Mouse (Mus musculus): ENCODE results near the gene Nkpd1. TPM values are rescaled to one million over a fixed set of nuclear protein-coding genes. Genes with fewer than 3 reads are reported as not detected.
A peak's percentile ranks its signal among the peaks of the same experiment; 100 is the strongest.

The Nkpd1 gene
- polyA plus RNA-seq, 1 experiment from 2014 or later: 0.83 TPM

DNA sequence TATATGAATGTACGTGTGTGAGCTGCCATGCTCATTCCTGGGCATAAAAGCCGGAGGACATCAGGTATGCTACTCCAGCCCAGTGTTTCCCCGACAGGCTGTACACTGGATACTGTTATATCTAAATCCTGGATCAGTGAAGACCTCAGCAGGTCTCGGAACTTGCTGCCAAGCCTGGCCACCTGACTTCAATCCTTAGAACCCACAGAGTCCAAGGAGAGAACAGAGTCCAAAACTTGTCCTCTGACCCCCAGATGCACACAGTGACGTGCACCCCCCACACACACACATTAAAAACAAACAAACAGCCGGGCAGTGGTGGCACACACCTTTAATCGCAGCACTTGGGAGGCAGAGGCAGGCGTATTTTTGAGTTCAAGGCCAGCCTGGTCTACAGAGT is 49.8 kb downstream of the Nkpd1 start:
- ATAC-seq (ENCODE audit: insufficient read depth, low FRiP score, low read depth): no peak
- Histone ChIP-seq H3K36me3 (peaks cover 32% of the 10 kb centered on the region), H3K9ac (no peak overlapping the region), H3K4me3 (replicated peaks) (no peak overlapping the region), H3K4me2 (no peak overlapping the region), H3K4me1 (peaks cover 12% of the 10 kb centered on the region), H3K27ac (no peak overlapping the region), H3K9me3 (no peaks in the 10 kb centered on the region), H3K27me3 (replicated peaks) (no peaks in the 10 kb centered on the region)
- WGBS: 87% methylated on average over 8 of the region's 8 CpGs

DNA sequence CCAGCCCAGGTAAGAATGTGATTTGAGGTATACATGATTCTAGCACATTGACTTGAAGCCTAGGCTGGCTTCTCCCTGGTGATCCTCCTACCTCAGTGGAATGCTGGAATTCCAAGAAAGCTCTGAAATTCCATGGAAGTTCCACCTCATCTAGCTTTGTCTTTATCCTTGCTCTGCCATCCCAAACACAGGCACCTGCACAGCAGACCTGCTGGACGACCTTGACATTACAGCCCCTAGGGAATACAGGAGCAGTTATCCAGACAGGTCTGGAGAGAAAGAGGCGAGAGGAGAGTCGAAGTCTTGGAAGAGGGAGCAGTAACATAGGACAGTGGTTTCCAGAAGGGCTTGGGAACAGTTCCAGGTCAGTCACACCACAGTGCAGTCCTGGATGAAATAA is 52.0 kb downstream of the Nkpd1 start:
- H3K36me3 ChIP-seq: peaks cover 28% of the 10 kb centered on the region; the same call in 1 of the 2 replicates
- H3K9me3 ChIP-seq: no peaks in the 10 kb centered on the region
- H3K27me3 ChIP-seq (replicated peaks): no peaks in the 10 kb centered on the region
- no peak overlapping the region for H3K4me2 ChIP-seq
- 86% methylated on average over 3 of the region's 3 CpGs for WGBS
- H3K4me3 ChIP-seq (replicated peaks): no peak overlapping the region
- no peak overlapping the region for H3K9ac ChIP-seq
- ATAC-seq (ENCODE audit: insufficient read depth, low FRiP score, low read depth): no peak
- peaks cover 13% of the 10 kb centered on the region; the same call in 1 of the 2 replicates for H3K4me1 ChIP-seq
- no peak overlapping the region for H3K27ac ChIP-seq

DNA sequence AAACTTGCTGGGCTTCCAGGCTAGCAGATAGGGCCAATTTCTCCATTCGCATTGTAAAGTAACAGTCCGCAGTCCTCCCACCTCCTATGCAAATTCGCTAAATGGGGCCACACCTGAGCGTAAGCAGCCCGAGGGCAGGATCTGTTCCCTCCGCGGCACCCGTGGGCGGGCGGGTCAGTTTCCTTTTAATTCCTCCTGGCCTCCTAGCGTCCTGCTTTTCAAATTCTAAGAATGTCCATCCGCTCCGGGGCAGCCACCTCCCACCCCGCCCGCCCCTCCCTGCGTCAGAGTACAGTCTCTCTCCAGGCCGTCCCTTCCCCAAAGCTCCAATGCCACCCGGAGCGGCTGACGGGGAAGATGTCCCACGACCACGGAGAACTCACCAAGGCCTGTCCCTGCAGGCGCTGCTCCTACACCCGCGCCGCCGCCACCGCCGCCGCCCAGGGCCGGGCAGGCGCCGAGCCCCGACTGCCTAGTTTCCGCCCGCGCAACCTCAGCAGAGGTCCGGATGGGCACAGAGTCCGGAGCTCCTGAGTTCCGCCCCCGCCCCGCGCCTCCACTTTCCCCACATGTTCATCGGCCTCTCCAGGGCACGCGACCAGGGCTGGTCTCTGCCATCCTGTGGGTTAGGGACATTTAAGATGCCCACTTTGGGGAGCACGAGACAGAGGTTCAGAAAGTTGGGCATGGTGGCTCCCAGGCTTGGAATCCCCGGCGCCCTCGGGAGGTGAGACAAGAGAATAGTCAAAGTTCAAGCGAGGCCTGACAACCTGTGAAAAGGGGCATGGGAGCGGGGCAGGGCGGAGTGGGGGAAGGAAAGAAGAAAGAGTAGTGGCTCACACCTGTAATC is 55.5 kb downstream of the Nkpd1 start:
- peak overlapping the region; percentile 88 for H3K27ac ChIP-seq
- WGBS: under 1% methylated on average over 53 of the region's 53 CpGs
- no peaks in the 10 kb centered on the region for H3K9me3 ChIP-seq
- ATAC-seq (ENCODE audit: insufficient read depth, low FRiP score, low read depth): peak; percentile 87
- peak overlapping the region; percentile 72 for H3K4me3 ChIP-seq (replicated peaks)
- peaks cover 26% of the 10 kb centered on the region for H3K4me1 ChIP-seq
- peak overlapping the region; percentile 91 for H3K4me2 ChIP-seq
- H3K36me3 ChIP-seq: peaks cover 13% of the 10 kb centered on the region; the same call in 1 of the 2 replicates
- H3K9ac ChIP-seq: peak overlapping the region; percentile 65
- peaks cover 14% of the 10 kb centered on the region for H3K27me3 ChIP-seq (replicated peaks)

DNA sequence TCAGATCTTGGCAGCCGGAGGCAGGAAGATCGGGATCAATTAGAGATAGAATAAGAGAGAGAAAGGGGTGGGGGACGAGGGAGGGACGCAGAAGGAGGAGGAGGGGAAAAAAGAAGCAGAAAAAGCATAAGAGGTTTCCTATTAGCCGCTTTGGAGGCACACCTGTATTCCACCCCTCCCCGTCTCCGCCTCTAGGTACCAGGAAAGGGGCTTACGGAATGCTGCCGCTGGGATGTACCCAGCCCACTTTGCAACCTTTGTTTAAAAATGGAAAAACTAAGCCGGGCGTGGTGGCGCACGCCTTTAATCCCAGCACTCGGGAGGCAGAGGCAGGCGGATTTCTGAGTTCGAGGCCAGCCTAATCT is 56.1 kb downstream of the Nkpd1 start:
- no peaks in the 10 kb centered on the region for H3K9me3 ChIP-seq
- H3K4me3 ChIP-seq (replicated peaks): peak overlapping the region; percentile 72
- H3K4me1 ChIP-seq: peaks cover 27% of the 10 kb centered on the region
- 0 out of 2 replicates have a peak, but pooled peaks have one; percentile 0 for ATAC-seq (ENCODE audit: insufficient read depth, low FRiP score, low read depth)
- H3K27ac ChIP-seq: peak overlapping the region; percentile 88
- peak overlapping the region; percentile 65 for H3K9ac ChIP-seq
- H3K36me3 ChIP-seq: peaks cover 13% of the 10 kb centered on the region; the same call in 1 of the 2 replicates
- WGBS: 17% methylated on average over 16 of the region's 16 CpGs
- peak overlapping the region; percentile 91 for H3K4me2 ChIP-seq
- H3K27me3 ChIP-seq (replicated peaks): peaks cover 18% of the 10 kb centered on the region

Other genes with a start within 250 kb of the Nkpd1 start
- gene Vasp, start 246.0 kb upstream of the Nkpd1 start, polyA plus RNA-seq (2015; fragmentation: Nextera tagmentation; extraction: Ambion mirVana): 106 and 111 TPM in 2 replicates
- 0.21 and 0.33 TPM in 2 replicates for gene Ppm1n, start 237.8 kb upstream of the Nkpd1 start, polyA plus RNA-seq (2015; fragmentation: Nextera tagmentation; extraction: Ambion mirVana)
- 10.6 and 13.9 TPM in 2 replicates for gene Rtn2, start 235.2 kb upstream of the Nkpd1 start, polyA plus RNA-seq (2015; fragmentation: Nextera tagmentation; extraction: Ambion mirVana)
- gene Fosb, start 207.8 kb upstream of the Nkpd1 start, polyA plus RNA-seq (2015; fragmentation: Nextera tagmentation; extraction: Ambion mirVana): 0.12 and 0.17 TPM in 2 replicates
- gene Ercc1, start 173.1 kb upstream of the Nkpd1 start, polyA plus RNA-seq (2015; fragmentation: Nextera tagmentation; extraction: Ambion mirVana): 63.7 and 66.5 TPM in 2 replicates
- gene Cd3eap, start 158.4 kb upstream of the Nkpd1 start, polyA plus RNA-seq (2015; fragmentation: Nextera tagmentation; extraction: Ambion mirVana): 24.9 and 26.1 TPM in 2 replicates
- gene Ppp1r13l, start 158.1 kb upstream of the Nkpd1 start, polyA plus RNA-seq (2015; fragmentation: Nextera tagmentation; extraction: Ambion mirVana): 7.8 and 8.9 TPM in 2 replicates
- 13.5 and 14.8 TPM in 2 replicates for gene Ercc2, start 135.8 kb upstream of the Nkpd1 start, polyA plus RNA-seq (2015; fragmentation: Nextera tagmentation; extraction: Ambion mirVana)
- gene Klc3, start 113.7 kb upstream of the Nkpd1 start, polyA plus RNA-seq (2015; fragmentation: Nextera tagmentation; extraction: Ambion mirVana): 9.7 and 10.4 TPM in 2 replicates
- 17.4 and 19.1 TPM in 2 replicates for gene Ckm, start 113.1 kb upstream of the Nkpd1 start, polyA plus RNA-seq (2015; fragmentation: Nextera tagmentation; extraction: Ambion mirVana)
- 7.8 and 7.9 TPM in 2 replicates for gene Mark4, start 59.0 kb upstream of the Nkpd1 start, polyA plus RNA-seq (2015; fragmentation: Nextera tagmentation; extraction: Ambion mirVana)
- gene Exoc3l2, start 54.5 kb upstream of the Nkpd1 start, polyA plus RNA-seq (2015; fragmentation: Nextera tagmentation; extraction: Ambion mirVana): 0.94 and 1.3 TPM in 2 replicates
- gene Bloc1s3, start 9.5 kb upstream of the Nkpd1 start, polyA plus RNA-seq (2015; fragmentation: Nextera tagmentation; extraction: Ambion mirVana): 2.2 and 2.4 TPM in 2 replicates
- gene Trappc6a, start 9.4 kb upstream of the Nkpd1 start, polyA plus RNA-seq (2015; fragmentation: Nextera tagmentation; extraction: Ambion mirVana): 103 and 105 TPM in 2 replicates
- gene Ppp1r37, start 45.2 kb downstream of the Nkpd1 start, polyA plus RNA-seq (2015; fragmentation: Nextera tagmentation; extraction: Ambion mirVana): 25.3 and 28.2 TPM in 2 replicates
- 1.7 and 2.6 TPM in 2 replicates for gene Zfp296, start 59.4 kb downstream of the Nkpd1 start, polyA plus RNA-seq (2015; fragmentation: Nextera tagmentation; extraction: Ambion mirVana)
- 143 and 157 TPM in 2 replicates for gene Gemin7, start 59.8 kb downstream of the Nkpd1 start, polyA plus RNA-seq (2015; fragmentation: Nextera tagmentation; extraction: Ambion mirVana)
- gene Clasrp, start 86.6 kb downstream of the Nkpd1 start, polyA plus RNA-seq (2015; fragmentation: Nextera tagmentation; extraction: Ambion mirVana): 44.8 and 48.3 TPM in 2 replicates
- 9.0 and 10.1 TPM in 2 replicates for gene Relb, start 111.6 kb downstream of the Nkpd1 start, polyA plus RNA-seq (2015; fragmentation: Nextera tagmentation; extraction: Ambion mirVana)
- gene Clptm1, start 147.2 kb downstream of the Nkpd1 start, polyA plus RNA-seq (2015; fragmentation: Nextera tagmentation; extraction: Ambion mirVana): 79.7 and 85.8 TPM in 2 replicates
- 47.3 and 98.1 TPM in 2 replicates for gene Apoc2, start 160.1 kb downstream of the Nkpd1 start, polyA plus RNA-seq (2015; fragmentation: Nextera tagmentation; extraction: Ambion mirVana)
- 3.1 TPM in 1 of 2 replicates, not detected in the other for gene Gm44805, start 163.6 kb downstream of the Nkpd1 start, polyA plus RNA-seq (2015; fragmentation: Nextera tagmentation; extraction: Ambion mirVana)
- 8.0 and 23.5 TPM in 2 replicates for gene Apoc4, start 163.6 kb downstream of the Nkpd1 start, polyA plus RNA-seq (2015; fragmentation: Nextera tagmentation; extraction: Ambion mirVana)
- gene Apoc1, start 174.8 kb downstream of the Nkpd1 start, polyA plus RNA-seq (2015; fragmentation: Nextera tagmentation; extraction: Ambion mirVana): 36.2 and 52.7 TPM in 2 replicates
- gene Apoe, start 181.3 kb downstream of the Nkpd1 start, polyA plus RNA-seq (2015; fragmentation: Nextera tagmentation; extraction: Ambion mirVana): 363 and 515 TPM in 2 replicates
- gene Tomm40, start 197.6 kb downstream of the Nkpd1 start, polyA plus RNA-seq (2015; fragmentation: Nextera tagmentation; extraction: Ambion mirVana): 161 and 181 TPM in 2 replicates
- gene Nectin2, start 232.6 kb downstream of the Nkpd1 start, polyA plus RNA-seq (2015; fragmentation: Nextera tagmentation; extraction: Ambion mirVana): 129 and 136 TPM in 2 replicates